Mouse (Mus musculus) liver, embryonic 14.5 days (tissue): ENCODE data around the gene Adck1. TPM values are rescaled to one million over a fixed set of nuclear protein-coding genes. Genes with fewer than 3 reads are reported as not detected.
A peak's percentile ranks its signal among the peaks of the same experiment; 100 is the strongest.
"Not testable (repeated sequence)": the region's sequence is repeated elsewhere in the genome, so short reads cannot be mapped to it uniquely, and the experiment has no call there.

Source experiments
- ATAC-seq: fragments of 200-750 bp; cut with Nextera tagmentation; 2 replicates; pipeline ENCODE4 v1.8.0; 2017; ENCODE audit warnings: moderate number of reproducible peaks, mild to moderate bottlenecking, moderate library complexity; ENCODE audit not compliant: insufficient read depth
- DNase-seq, 3 experiments: peaks; one replicate each; pipeline ENCODE4 v3.0.0-alpha.2; 2012 to 2013; ENCODE audit warnings: low read depth in 3 of 3, low spot score in 3 of 3
- H3K27ac ChIP-seq: fragments of 300-500 bp; sonication (generic); 2 replicates; pipeline ENCODE4 v1.5.1; 2014; ENCODE audit warnings: moderate library complexity, mild to moderate bottlenecking, control low read depth, inconsistent platforms
- H3K27me3 ChIP-seq: fragments of 300-500 bp; sonication (generic); 2 replicates; pipeline ENCODE4 v1.6.1; 2014; ENCODE audit warnings: mild to moderate bottlenecking, low read length, moderate library complexity; ENCODE audit not compliant: control insufficient read depth, insufficient read depth
- H3K36me3 ChIP-seq: fragments of 300-500 bp; sonication (generic); replicated peaks from 2 replicates; pipeline ENCODE4 v1.6.1; 2014; ENCODE audit warnings: low read depth; ENCODE audit not compliant: control insufficient read depth, insufficient read depth
- H3K4me1 ChIP-seq, 2 experiments: fragments of 200-500 bp in 1 of 2; fragments of 300-500 bp in 1 of 2; sonication (generic) in 1 of 2; replicated peaks; 2 replicates each; pipeline ENCODE4 v1.6.1; 2012 to 2014; ENCODE audit warnings: antibody characterized with exemption in 1 of 2, inconsistent platforms in 1 of 2, low read length in 1 of 2; ENCODE audit not compliant: control insufficient read depth in 2 of 2, insufficient read depth in 2 of 2
- H3K4me2 ChIP-seq: fragments of 300-500 bp; sonication (generic); 2 replicates; pipeline ENCODE4 v1.6.1; 2014; ENCODE audit warnings: low read depth, mild to moderate bottlenecking, control low read depth, moderate library complexity
- H3K4me3 ChIP-seq, 2 experiments: fragments of 200-500 bp in 1 of 2; fragments of 300-500 bp in 1 of 2; sonication (generic) in 1 of 2; 2 replicates each; pipeline ENCODE4 v1.5.1; 2012 to 2014; ENCODE audit warnings: low read depth in 2 of 2, low read length in 2 of 2, mild to moderate bottlenecking in 2 of 2, control low read depth in 1 of 2, inconsistent platforms in 1 of 2, moderate library complexity in 1 of 2; ENCODE audit not compliant: insufficient read depth in 1 of 2
- H3K9ac ChIP-seq: fragments of 300-500 bp; sonication (generic); replicated peaks from 2 replicates; pipeline ENCODE4 v1.6.1; 2014; ENCODE audit warnings: mild to moderate bottlenecking, control low read depth, moderate library complexity
- H3K9me3 ChIP-seq: fragments of 300-500 bp; sonication (generic); 2 replicates; pipeline ENCODE4 v1.6.1; 2016; ENCODE audit warnings: low read length, mixed read lengths; ENCODE audit not compliant: control insufficient read depth
- CTCF ChIP-seq: IDR thresholded peaks from 2 replicates; pipeline ENCODE4 v1.5.1; 2016; ENCODE audit warnings: antibody characterized with exemption, low read depth, control low read depth
- EP300 ChIP-seq: IDR thresholded peaks from 2 replicates; pipeline ENCODE4 v1.6.1; 2016; ENCODE audit warnings: antibody characterized with exemption, low read depth
- WGBS: fragments of 180-500 bp; shearing (Covaris S2); extraction: QIAGEN DNeasy Blood & Tissue Kit; methylation state at CpG from one replicate; pipeline ENCODE4 v1.1.7; 2014; ENCODE audit not compliant: insufficient replicate concordance; 5-methylcytosine and 5-hydroxymethylcytosine counted together
- polyA plus RNA-seq, 2 experiments: library from polyadenylated mRNA; depleted of rRNA in 1 of 2; stranded (reverse) in 1 of 2; unstranded in 1 of 2; fragments of >200 nt; fragmentation: Nextera tagmentation in 1 of 2; extraction: Ambion mirVana in 1 of 2; gene quantifications; 2 replicates each; pipeline versions ENCODE4 v1.2.1 to v1.2.3; 2012 to 2014

Gene Adck1
- polyA plus RNA-seq, 2 experiments: 5.8 to 6.5 TPM

DNA sequence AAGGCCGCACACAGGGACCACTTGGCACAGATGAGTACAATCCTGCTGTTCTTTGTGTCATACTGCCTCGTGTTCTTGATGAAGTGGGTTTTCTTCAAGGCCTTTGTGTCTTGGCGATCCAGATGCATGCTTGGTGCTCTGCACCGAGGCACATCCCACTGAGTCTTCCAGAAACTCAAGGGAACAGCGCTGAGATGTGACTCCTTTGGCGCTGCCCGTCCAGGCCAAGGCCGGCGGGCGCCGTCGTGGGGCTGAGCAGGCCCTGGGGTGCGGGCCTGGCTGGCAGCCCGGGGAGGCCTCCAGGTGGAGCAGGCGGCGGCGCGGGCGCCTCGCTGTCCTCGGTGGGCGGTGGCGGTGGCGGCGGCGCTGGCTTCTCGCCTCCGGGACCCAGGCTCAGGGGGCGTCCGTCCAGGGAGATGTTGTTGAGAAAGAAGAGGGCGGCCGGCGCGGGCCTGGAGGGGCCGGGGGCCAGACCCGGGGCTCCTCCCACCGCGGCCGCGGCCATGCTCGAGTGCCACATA lies 6.1 kb upstream of the Adck1 start:
- no peaks in the 10 kb centered on the region for H3K9me3 ChIP-seq
- DNase-seq (no peak), ATAC-seq (no peak)
- peak overlapping the region; percentile 37; the same call in 1 of the 2 replicates for H3K4me2 ChIP-seq
- H3K27me3 ChIP-seq: no peaks in the 10 kb centered on the region; the same call in 1 of the 2 replicates
- WGBS: 28% methylated on average over 40 of the region's 41 CpGs
- no peaks in the 10 kb centered on the region for H3K36me3 ChIP-seq
- H3K4me3 ChIP-seq: peak overlapping the region in 1 of 2 experiments; percentile 14; a peak in 1 of 4 replicates
- no peak overlapping the region for H3K9ac ChIP-seq
- H3K27ac ChIP-seq: no peak overlapping the region
- H3K4me1 ChIP-seq: no peaks in the 10 kb centered on the region
- TF ChIP-seq EP300: no peak
- no peak for TF ChIP-seq CTCF

GRCm38 (mm10) chr12:88361120-88361445 lies 729 bp downstream of the Adck1 start:
- peak overlapping the region; percentile 66 for H3K4me2 ChIP-seq
- 29% methylated on average over 9 of the region's 9 CpGs for WGBS
- H3K4me3 ChIP-seq: peak overlapping the region; percentile 62 to 74
- no peak for DNase-seq
- H3K9ac ChIP-seq: peak overlapping the region; percentile 53
- no peaks in the 10 kb centered on the region for H3K27me3 ChIP-seq
- no peaks in the 10 kb centered on the region for H3K9me3 ChIP-seq
- H3K4me1 ChIP-seq: no peaks in the 10 kb centered on the region
- H3K36me3 ChIP-seq: no peaks in the 10 kb centered on the region
- H3K27ac ChIP-seq: no peak overlapping the region
- TF ChIP-seq EP300 (no peak), CTCF (no peak)
- no peak for ATAC-seq

GRCm38 (mm10) chr12:88367673-88368072 lies 7.3 kb downstream of the Adck1 start:
- no peak overlapping the region for H3K27ac ChIP-seq
- DNase-seq (no peak), ATAC-seq (no peak)
- peaks cover 0 to 12% of the 10 kb centered on the region in 2 experiments; a peak in 2 of 4 replicates for H3K4me1 ChIP-seq
- H3K36me3 ChIP-seq: no peaks in the 10 kb centered on the region
- H3K4me2 ChIP-seq: no peak overlapping the region
- no peaks in the 10 kb centered on the region for H3K27me3 ChIP-seq
- TF ChIP-seq CTCF: no peak
- no peak for TF ChIP-seq EP300
- no peak overlapping the region for H3K4me3 ChIP-seq
- WGBS: 37% methylated on average over 4 of the region's 4 CpGs
- no peak overlapping the region for H3K9ac ChIP-seq
- H3K9me3 ChIP-seq: no peaks in the 10 kb centered on the region

DNA sequence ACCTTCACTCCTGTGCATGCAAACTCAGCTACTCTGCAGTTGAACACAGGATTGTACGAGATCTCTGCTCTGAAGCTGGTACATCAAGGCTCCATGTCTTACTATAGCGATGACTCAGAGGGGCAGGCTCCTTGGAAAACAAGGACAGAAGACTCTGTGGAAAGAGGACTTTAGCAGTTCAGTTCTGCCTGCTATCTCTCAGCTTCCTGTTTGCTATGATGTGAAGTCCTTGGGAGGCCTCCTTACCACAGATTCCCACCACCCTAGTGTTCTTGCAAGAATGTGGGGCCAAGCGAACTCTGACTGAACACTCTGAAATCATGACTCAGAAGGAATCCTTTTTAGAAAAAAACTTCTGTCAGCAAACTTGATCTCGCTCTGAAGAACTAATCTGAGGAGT lies 8.3 kb downstream of the Adck1 start:
- TF ChIP-seq CTCF (no peak), EP300 (no peak)
- H3K4me1 ChIP-seq: peaks cover 0 to 12% of the 10 kb centered on the region in 2 experiments; a peak in 2 of 4 replicates
- no peaks in the 10 kb centered on the region for H3K9me3 ChIP-seq
- H3K9ac ChIP-seq: no peak overlapping the region
- ATAC-seq (no peak), DNase-seq (peak in 1 of 3 experiments; percentile 2)
- H3K27me3 ChIP-seq: no peaks in the 10 kb centered on the region
- no peaks in the 10 kb centered on the region for H3K36me3 ChIP-seq
- no peak overlapping the region for H3K4me2 ChIP-seq
- WGBS: 47% methylated on average over 4 of the region's 4 CpGs
- H3K27ac ChIP-seq: no peak overlapping the region
- no peak overlapping the region for H3K4me3 ChIP-seq

DNA sequence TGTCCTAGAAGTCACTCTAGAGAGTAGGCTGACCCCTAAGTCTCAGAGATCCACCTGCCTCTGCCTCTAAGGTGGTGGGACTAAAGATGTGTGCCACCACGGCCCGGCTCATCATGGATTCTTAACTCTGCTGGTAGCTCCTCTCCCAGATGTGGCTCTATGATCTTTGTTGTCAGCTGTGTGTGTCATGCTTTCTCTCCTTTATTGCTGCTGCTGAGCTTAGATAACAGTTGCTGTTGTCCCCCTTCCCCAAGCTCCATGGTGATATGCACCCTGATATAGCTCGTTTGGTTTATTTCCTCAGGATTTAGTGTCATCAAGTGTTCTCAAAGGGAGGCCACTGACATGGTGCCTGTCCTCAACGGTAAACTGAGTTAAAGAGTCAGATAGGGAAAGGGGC lies 9.3 kb downstream of the Adck1 start:
- H3K9ac ChIP-seq, DNase-seq, H3K36me3 ChIP-seq, H3K4me2 ChIP-seq, H3K9me3 ChIP-seq, H3K27me3 ChIP-seq, H3K27ac ChIP-seq, H3K4me3 ChIP-seq: not testable (repeated sequence)
- H3K4me1 ChIP-seq: peaks cover 0 to 12% of the 10 kb centered on the region in 2 experiments; a peak in 2 of 4 replicates
- peak; percentile 55; the same call in 1 of the 2 replicates for TF ChIP-seq EP300
- ATAC-seq: peak; percentile 82
- WGBS: 22% methylated on average over 4 of the region's 4 CpGs
